Mouse (Mus musculus): ENCODE data around the gene Btbd16. TPM values are rescaled to one million over a fixed set of nuclear protein-coding genes. Genes with fewer than 3 reads are reported as not detected.

The Btbd16 gene
- total RNA-seq (2015; ENCODE audit: low replicate concordance): not detected in 2 replicates
- not detected in 2 replicates for total RNA-seq (2017; ENCODE audit: low replicate concordance)

DNA sequence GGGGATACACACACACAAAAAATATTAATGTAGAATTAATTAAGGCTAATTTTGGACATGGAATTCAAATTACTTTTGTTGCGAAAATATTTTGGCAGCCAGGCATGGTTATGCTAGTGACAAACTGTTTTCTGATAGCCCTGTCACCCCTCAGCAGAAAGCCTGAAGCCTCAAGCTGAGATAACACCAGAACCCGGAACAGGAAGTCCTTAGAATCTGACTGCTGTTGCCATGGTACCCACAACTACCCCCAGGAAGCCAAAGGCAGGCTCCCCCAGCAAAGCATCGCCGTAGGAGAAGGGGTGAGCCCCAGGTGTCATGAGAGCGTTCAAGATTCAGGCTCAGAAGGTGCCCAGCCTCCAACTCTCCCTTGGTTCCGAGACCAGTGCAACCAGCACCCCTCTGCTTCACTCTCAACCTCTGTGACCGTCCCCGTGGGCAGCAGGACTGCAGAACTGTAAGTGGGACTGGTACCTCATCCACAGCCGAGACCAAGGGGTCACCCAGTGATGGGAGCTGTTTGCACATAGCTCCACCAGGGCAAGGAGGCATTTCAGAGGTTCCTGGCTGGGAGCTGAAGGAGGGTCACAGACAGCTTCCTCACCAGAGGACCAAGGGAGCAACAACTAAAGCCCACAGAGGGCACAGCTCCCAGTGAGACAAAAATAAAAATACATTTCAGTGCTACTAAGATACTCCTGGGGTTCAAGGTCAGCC is at the start of gene Btbd16:
Gene Btbd16, plus strand, starts transcription at position 156 of the 717 bp plus-strand sequence.
- peak; percentile 41; the same call in 1 of the 2 replicates for ATAC-seq (replicated peaks; ENCODE audit: low FRiP score, poor library complexity, severe bottlenecking)

- ATAC-seq (replicated peaks; ENCODE audit: low FRiP score, poor library complexity, severe bottlenecking): no peak
Observed at GRCm38 (mm10) chr7:130726185-130726584, 47.7 kb upstream of the Btbd16 start.

GRCm38 (mm10) chr7:130726724-130727422 is 47.0 kb upstream of the Btbd16 start:
- ATAC-seq (replicated peaks; ENCODE audit: low FRiP score, poor library complexity, severe bottlenecking): no peak

DNA sequence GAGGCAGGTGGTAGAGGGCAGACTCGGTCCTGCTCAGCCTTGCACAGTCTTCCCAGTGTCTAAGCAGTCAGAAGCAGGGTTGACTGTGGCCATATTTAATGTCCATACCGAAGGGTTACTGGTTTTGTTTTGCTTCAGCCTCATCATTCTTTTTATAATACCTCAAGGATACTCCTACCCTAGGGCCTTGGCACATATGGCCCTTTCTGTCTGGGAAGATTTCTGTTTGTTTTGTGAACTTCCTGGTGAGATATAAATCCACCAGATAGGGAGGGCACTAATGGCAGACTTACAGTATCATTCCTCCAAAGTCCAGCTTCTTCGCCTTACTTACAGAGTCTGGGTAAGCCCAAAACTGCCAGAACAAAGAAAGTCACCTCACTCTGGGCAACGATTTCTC is 46.3 kb upstream of the Btbd16 start:
- ATAC-seq (replicated peaks; ENCODE audit: low FRiP score, poor library complexity, severe bottlenecking): no peak

DNA sequence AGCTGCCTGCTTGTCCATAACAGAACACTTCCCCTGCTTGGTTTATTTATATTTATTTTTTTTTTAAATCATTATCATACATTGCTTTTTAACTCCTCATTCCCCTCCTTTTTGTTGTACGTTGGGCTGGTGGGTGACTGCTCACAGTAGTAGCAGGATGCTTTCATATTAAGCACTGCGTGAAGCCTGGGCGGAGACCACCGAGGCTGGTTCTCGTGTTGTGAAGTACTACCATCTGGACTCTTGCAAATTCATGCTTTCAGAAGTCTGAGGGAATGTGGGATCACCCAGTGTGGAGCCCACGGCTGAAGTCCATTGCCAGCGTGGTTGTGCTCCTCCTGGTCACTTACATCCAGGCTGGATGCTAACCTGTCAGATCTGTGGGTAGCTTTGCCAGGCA is 42.1 kb upstream of the Btbd16 start:
- ATAC-seq (replicated peaks; ENCODE audit: low FRiP score, poor library complexity, severe bottlenecking): no peak

DNA sequence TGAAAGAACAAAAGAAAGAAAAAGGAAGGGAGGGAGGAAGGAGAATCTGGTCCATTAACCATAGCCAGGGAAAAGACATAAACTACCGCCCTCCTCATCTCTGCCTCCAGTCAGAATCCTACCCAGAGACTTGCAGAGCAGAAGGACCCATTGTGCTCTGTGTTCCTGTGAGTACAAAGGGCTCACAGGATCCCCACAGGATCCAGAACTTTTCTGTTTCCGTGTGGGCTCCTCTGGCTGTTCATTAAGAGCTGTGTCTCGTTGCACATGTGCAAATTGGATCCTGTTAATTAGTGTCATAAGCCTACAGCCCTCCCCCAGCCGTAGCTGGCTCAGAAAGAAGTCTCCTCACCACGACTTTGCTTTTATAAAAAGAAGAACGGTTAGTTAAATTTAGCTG is 41.0 kb upstream of the Btbd16 start:
- no peak for ATAC-seq (replicated peaks; ENCODE audit: low FRiP score, poor library complexity, severe bottlenecking)

- no peak for ATAC-seq (replicated peaks; ENCODE audit: low FRiP score, poor library complexity, severe bottlenecking)
Observed at GRCm38 (mm10) chr7:130733423-130733822, 40.4 kb upstream of the Btbd16 start.

- no peak for ATAC-seq (replicated peaks; ENCODE audit: low FRiP score, poor library complexity, severe bottlenecking)
Observed at GRCm38 (mm10) chr7:130734195-130734787, 39.6 kb upstream of the Btbd16 start.

- ATAC-seq (replicated peaks; ENCODE audit: low FRiP score, poor library complexity, severe bottlenecking): no peak
Observed at GRCm38 (mm10) chr7:130741099-130741498, 32.8 kb upstream of the Btbd16 start.

DNA sequence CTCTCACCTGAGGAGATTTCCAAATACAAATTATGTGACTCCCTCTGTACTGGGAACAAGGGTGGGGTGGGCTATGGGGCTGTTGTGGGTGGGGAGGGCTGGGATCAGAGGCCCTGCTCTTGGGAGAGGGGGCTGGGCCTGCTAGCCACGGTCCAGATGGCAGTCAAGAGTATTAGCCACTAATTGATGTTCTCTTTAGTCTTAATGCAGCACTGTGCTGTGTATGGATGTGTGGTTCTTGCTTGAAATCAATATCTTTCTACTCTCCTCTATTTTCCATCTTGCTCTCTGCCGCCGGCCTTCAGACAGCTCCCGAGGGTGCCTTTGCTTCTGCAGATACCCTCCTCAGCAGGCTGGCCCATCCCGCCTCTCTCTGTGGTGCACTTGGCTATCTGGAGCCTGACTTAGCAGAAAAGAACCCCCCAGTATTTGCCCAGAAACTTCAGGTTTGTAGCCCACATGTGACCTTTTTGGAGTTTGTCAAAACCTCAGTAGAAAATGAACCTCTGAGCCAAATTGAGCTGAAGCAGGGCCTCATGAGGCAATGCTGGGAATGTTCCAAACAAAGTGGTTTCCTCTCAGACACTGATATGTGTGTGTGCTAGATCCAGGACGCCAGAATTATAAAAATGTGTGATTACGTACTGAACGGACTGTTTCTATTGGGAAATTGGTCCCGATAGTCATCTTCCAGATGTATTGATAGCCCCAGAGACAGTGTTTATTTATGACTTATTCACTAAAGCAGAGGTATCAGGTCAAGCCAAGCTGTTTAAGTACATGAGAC is 30.4 kb upstream of the Btbd16 start:
- no peak for ATAC-seq (replicated peaks; ENCODE audit: low FRiP score, poor library complexity, severe bottlenecking)

DNA sequence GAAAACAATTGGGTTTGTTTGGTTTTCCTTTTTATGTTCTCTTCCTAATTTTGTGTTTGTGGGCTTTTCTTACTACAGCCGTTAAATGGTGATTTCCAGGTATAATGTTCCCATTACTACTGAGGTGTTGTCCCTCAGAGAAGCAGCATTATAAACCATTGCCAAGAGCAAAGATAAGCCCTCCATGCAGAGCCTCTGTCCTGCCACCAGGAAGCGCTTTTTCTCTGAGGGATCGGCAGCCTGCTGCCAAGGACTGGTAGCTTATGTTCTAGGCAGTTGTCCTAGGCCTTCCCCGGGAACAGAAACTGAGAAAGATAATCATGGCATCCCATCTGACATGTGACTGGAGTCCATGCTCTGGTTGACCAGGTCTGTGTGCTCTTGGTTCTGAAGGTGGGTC is 24.7 kb upstream of the Btbd16 start:
- no peak for ATAC-seq (replicated peaks; ENCODE audit: low FRiP score, poor library complexity, severe bottlenecking)

GRCm38 (mm10) chr7:130750752-130751490 is 22.9 kb upstream of the Btbd16 start:
- no peak for ATAC-seq (replicated peaks; ENCODE audit: low FRiP score, poor library complexity, severe bottlenecking)

DNA sequence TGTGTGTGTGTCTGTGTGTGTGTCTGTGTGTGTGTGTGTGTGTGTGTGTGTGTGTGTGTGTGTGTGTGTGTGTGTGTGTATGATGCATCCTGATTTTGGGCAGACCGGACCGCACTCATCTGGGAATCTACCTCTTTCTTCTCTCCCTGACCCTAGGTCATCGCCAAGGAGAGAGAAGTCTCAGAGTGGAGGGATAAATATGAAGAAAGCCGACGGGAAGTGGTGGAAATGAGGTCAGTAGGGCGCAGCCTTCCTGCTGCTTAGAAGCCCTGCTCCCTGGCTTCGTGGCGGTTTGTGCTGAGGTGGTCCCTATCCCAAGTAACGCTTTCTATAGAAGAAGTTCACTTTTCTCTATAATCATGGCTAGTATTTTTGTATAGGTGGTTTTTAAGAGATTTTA is 22.2 kb upstream of the Btbd16 start:
- ATAC-seq (replicated peaks; ENCODE audit: low FRiP score, poor library complexity, severe bottlenecking): no peak

GRCm38 (mm10) chr7:130754790-130755189 is 19.1 kb upstream of the Btbd16 start:
- ATAC-seq (replicated peaks; ENCODE audit: low FRiP score, poor library complexity, severe bottlenecking): no peak

GRCm38 (mm10) chr7:130756343-130756835 is 17.5 kb upstream of the Btbd16 start:
- ATAC-seq (replicated peaks; ENCODE audit: low FRiP score, poor library complexity, severe bottlenecking): no peak

GRCm38 (mm10) chr7:130757326-130757865 is 16.5 kb upstream of the Btbd16 start:
- ATAC-seq (replicated peaks; ENCODE audit: low FRiP score, poor library complexity, severe bottlenecking): no peak

DNA sequence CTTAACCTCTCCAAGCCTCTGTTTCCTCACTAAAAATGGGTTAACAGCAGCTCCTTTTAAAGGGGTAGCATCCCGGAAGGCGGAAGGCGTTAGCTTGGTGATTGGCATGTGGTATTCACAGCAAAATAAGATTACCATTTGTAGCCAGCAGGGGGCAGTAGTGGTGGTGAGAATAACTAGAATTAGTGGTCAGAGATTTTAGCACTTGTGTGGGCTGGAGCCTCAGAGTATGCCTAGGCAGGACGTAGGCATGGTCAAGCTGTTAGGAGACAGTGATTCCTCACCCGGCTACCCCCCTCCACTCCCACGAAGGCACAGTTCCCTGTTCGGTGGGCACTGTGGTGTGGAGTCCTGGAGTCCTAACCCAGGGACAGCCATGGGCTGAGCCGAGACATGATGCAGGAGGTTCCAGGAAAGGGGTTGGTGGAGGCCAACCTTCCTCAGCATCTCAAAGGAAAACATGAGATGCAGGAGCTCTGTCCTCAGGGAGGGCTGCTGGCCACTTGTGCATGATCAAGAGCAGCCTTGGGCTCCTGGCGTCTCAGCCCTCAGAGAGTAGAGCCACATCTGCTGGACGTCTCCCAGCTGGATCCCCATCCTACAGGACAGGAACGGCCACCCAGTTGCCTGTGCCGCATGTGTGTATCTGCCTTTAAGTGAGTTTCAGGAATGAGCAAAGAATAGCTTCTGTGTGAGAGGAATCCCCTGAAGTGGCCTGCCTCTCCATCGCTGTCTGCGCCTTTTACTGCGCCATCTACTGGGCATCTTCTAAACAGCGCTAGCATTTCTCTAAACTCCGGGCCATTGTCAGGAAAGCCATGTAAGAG is 11.6 kb upstream of the Btbd16 start:
- peak; percentile 40; the same call in 1 of the 2 replicates for ATAC-seq (replicated peaks; ENCODE audit: low FRiP score, poor library complexity, severe bottlenecking)

DNA sequence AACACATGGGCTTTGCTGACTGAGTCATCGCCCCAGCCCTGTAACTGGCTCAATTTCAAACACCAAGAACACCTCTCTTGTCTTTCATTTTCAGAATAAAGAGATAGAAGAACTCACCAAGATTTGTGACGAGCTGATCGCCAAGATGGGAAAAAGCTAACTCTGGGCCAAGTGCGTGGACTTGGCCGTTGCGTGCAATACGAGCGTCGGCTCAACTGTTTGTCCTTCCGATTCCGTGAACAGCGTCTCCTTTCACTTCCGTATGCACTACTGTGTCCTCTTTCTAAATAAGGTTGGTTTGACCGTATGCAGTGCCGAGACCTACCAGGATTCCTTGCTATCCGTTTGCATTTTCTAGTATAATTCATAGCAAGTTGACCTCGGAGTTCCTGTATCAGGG is 9.7 kb upstream of the Btbd16 start:
- ATAC-seq (replicated peaks; ENCODE audit: low FRiP score, poor library complexity, severe bottlenecking): no peak
